Mouse (Mus musculus): ENCODE results near the gene Tmem141.

DNA sequence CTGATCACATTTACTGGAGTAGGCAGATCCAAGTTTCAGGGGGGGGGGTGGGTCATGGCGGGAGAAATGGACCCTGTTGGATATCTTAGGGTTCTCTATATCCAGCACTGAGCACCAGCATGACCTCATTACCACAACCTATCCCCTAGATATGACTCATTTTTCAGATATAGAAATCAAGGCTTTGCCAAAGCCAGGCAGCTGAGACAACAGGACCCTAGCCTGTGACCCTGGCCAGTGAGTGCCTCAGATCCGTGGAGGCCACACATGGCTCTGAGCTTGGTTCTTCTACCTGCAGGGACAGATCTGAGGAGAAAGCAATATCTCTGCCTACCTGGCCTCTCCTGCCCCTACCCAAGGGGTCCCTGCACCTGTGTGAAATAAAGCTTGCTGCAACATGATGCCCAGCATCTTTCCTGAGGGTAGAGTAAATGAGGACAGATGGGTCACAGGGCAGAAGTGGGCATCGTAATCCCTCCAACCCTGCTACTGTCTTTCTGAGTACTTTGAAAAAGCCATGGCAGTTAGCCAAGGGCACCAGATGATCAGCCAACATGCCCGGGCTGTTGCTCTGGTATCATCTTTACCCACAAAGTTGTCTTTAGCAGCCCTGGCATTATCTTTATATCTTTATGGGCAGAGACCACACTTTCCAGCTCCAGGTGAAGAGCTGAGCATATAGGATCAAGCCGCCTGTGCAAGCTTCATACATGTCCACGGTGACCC is 39.6 kb upstream of the Tmem141 start:
- no peak for TF ChIP-seq JUN (IDR thresholded peaks at IDR 0.05; ENCODE audit: insufficient read depth, low read depth, low read length)
- TF ChIP-seq UBTF (IDR thresholded peaks at IDR 0.05; ENCODE audit: low read depth, low read length): no peak
- no peak for TF ChIP-seq POLR2AphosphoS2 (IDR thresholded peaks at IDR 0.05; ENCODE audit: low read depth, low read length)
